Mouse (Mus musculus) embryonic stem cell, embryonic (primary cell): ENCODE results near the gene CN725425.

ENCODE experiments used
- CTCF ChIA-PET, 4 experiments: fragments of 300-600 bp in 2 of 4; fragments of 350-600 bp in 2 of 4; sonication (Branson Sonifier 250); formaldehyde crosslinking; loops; one replicate each; lab custom pipeline; 2022; ENCODE audit warnings: inconsistent platforms in 2 of 4; lab: Charles Lee
- POLR2A ChIA-PET, 4 experiments: fragments of 300-600 bp in 2 of 4; fragments of 350-600 bp in 2 of 4; sonication (Branson Sonifier 250); formaldehyde crosslinking; loops; one replicate each; lab custom pipeline; 2022; ENCODE audit warnings: antibody characterized with exemption in 4 of 4, inconsistent platforms in 1 of 4; lab: Charles Lee

CN725425 gene

GRCm38 (mm10) chr15:91299319-91299835 is 100.1 kb downstream of the CN725425 start:
- ChIA-PET POLR2A (no interaction called here), CTCF (no interaction called here)

DNA sequence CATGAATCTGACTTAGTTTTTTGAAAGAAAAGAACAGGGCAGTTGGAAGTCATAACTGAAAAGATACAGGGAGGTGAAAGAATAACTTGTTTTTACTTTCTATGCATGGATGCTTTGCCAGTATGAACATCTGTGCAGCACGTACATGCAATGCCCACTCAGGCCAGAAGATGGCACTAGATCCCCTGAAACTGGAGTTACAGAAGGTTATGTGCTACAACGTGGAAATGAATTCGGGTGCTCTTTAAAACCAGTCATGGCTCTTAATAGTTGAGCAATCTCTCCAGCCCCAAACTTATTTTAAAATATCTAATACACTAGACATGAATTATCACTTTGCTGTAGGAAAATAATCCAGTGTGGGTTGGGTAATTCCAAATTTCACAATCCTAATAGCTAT is 102.1 kb downstream of the CN725425 start:
- POLR2A ChIA-PET: no interaction called here

DNA sequence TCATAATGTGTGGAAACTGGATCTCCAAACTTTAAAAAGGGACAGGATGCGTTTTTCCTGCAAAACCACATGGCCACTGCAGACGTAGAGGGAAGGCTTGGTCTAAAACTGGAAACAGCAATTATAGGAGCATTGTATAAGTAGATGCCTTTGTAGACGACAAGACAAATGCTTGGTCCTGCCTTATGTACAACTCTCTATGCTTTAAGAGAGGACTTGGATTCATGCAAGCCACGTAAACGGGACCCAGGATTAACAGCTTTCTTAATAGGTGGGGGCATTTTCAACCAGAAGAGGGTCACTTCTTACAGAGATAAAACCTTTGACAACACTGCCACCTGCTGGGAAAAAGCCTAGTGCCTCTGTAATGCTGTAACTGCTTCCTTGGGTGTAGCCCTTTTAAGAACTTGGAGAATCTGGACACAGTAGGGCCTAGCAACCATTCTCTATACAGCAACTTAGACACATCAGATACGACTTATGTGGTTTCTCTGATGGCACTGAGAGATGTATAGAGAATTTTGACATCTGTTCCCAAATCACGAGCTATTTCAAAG is 105.1 kb downstream of the CN725425 start:
- ChIA-PET POLR2A (no interaction called here), CTCF (interaction anchor here in 3 of 4 experiments (0.6 to 0.8 kb wide), 4 partner anchors 14 to 1499 kb away, joined by 3 to 6 read pairs (median 4); no protein-coding TSS in a partner anchor)

More for the DNA sequence above, 102.1 kb downstream of the CN725425 start:
- CTCF ChIA-PET: no interaction called here
